13 mouse cellular contexts compared by ENCODE assay signal in genomic region chr12:108563238-108563637, GRCm38 (mm10). TPM values are rescaled to one million over a fixed set of nuclear protein-coding genes. Genes with fewer than 3 reads are reported as not detected.
DNase-seq lines count a peak whose midpoint lies in the region; TF ChIP-seq lines count a peak whose summit lies in the region.
"Had no signal": no experiment of that assay in that cellular context is flagged by ENCODE, and none has a peak within 500 bp of the region (broad histone marks: within the 10 kb centered on the region; RNA-seq: fewer than 3 reads in every experiment).

No protein-coding gene starts in this region.

- intact Hi-C loops in gastrocnemius, postnatal 36 days (cut with DNase I), result loop anchor here (5.0 kb wide), 1 partner anchor 199 kb away; no protein-coding TSS in a partner anchor

- no peak overlapping the region for H3K27ac ChIP-seq in ES-Bruce4 (ENCODE audit: insufficient read depth, low read length)
- H3K27ac ChIP-seq: hindbrain, embryonic 10.5 days; limb, embryonic 15.5 days; midbrain, embryonic 15.5 days had no signal

- peak; percentile 20 for DNase-seq in gastrocnemius, postnatal 10 days
- no peak for DNase-seq in gastrocnemius, postnatal 36 days
- DNase-seq in lung, adult 2 months, result no peak
- DNase-seq in lung, postnatal 4 days, result no peak
- peak; percentile 32 for DNase-seq in splenic B cell, adult 2 months (ENCODE audit: low read depth, low spot score)
- DNase-seq in layer of hippocampus, postnatal 36 days, result no peak
- no peak for DNase-seq in cerebellum, adult 11-12 months

- peak; percentile 45; the same call in 1 of the 2 replicates for TF ChIP-seq CTCF in lung, adult 2 months (IDR thresholded peaks at IDR 0.05; ENCODE audit: insufficient read depth, low read length)
- peak; percentile 42 for TF ChIP-seq CTCF in ES-Bruce4 (IDR thresholded peaks at IDR 0.05; ENCODE audit: low read depth, low read length)

- no peaks in the 10 kb centered on the region for H3K4me1 ChIP-seq in lung, adult 2 months (ENCODE audit: control insufficient read depth, insufficient read depth, low read length)
- no peaks in the 10 kb centered on the region for H3K4me1 ChIP-seq in ES-Bruce4 (ENCODE audit: control insufficient read depth, insufficient read depth, low read length)

- no peak overlapping the region for H3K9ac ChIP-seq in ES-Bruce4 (ENCODE audit: low read depth, poor library complexity, severe bottlenecking)
- H3K9ac ChIP-seq: limb, embryonic 15.5 days; midbrain, embryonic 15.5 days had no signal

- TF ChIP-seq POLR2A in lung, adult 2 months (IDR thresholded peaks at IDR 0.05; ENCODE audit: borderline replicate concordance, extremely low read depth, low read depth, low read length), result no peak
- no peak for TF ChIP-seq POLR2A in ES-Bruce4 (IDR thresholded peaks at IDR 0.05; ENCODE audit: insufficient read depth, low read length)

- H3K9me3 ChIP-seq in ES-Bruce4 (replicated peaks; ENCODE audit: control insufficient read depth, insufficient read depth, low read length, poor library complexity, severe bottlenecking), result no peaks in the 10 kb centered on the region
- H3K9me3 ChIP-seq: hindbrain, embryonic 10.5 days; limb, embryonic 15.5 days; midbrain, embryonic 15.5 days had no signal

- no peak for TF ChIP-seq EP300 in ES-Bruce4 (IDR thresholded peaks at IDR 0.05; ENCODE audit: insufficient read depth, low read depth, low read length)

- 92% methylated on average over 3 of the region's 3 CpGs for WGBS in lung, adult 2 months

- no peaks in the 10 kb centered on the region for H3K27me3 ChIP-seq in ES-Bruce4 (ENCODE audit: control insufficient read depth, insufficient read depth, low read length, poor library complexity, severe bottlenecking)
- no peaks in the 10 kb centered on the region; the same call in 1 of the 2 replicates for H3K27me3 ChIP-seq in splenic B cell, adult 2 months (ENCODE audit: control insufficient read depth, insufficient read depth, low read length, poor library complexity, severe bottlenecking)
- H3K27me3 ChIP-seq: limb, embryonic 15.5 days; midbrain, embryonic 15.5 days had no signal

- H3K4me3 ChIP-seq in lung, adult 2 months (replicated peaks; ENCODE audit: extremely low read depth, low read depth, low read length), result no peak overlapping the region
- no peak overlapping the region for H3K4me3 ChIP-seq in ES-Bruce4 (ENCODE audit: low read depth, low read length)
- H3K4me3 ChIP-seq: erythroblast, embryonic 14.5 days; hindbrain, embryonic 10.5 days; limb, embryonic 15.5 days; midbrain, embryonic 15.5 days had no signal

- no peaks in the 10 kb centered on the region for H3K36me3 ChIP-seq in ES-Bruce4 (ENCODE audit: control insufficient read depth, insufficient read depth, low read length, poor library complexity, severe bottlenecking)
- H3K36me3 ChIP-seq in splenic B cell, adult 2 months (ENCODE audit: control insufficient read depth, insufficient read depth, low read length, poor library complexity, severe bottlenecking), result no peaks in the 10 kb centered on the region
- H3K36me3 ChIP-seq: limb, embryonic 15.5 days; midbrain, embryonic 15.5 days had no signal

RNA-seq across cellular contexts. Expression of gene Evl, which starts 8.7 kb away (rescaled TPM):
- total RNA-seq in gastrocnemius, postnatal 10 days (2021), result 10 to 100 TPM; 46.3 to 55.1 TPM
- total RNA-seq in gastrocnemius, postnatal 36 days (2021), result 10 to 100 TPM; 11.5 to 16.7 TPM
- polyA plus RNA-seq in lung, adult 2 months (2012; rRNA removed), result 51.2 and 65.6 TPM in 2 replicates
- polyA plus RNA-seq in ES-Bruce4 (2011; ENCODE audit: insufficient read depth, insufficient read length, low read depth, missing spikeins), result 40.5 and 48.2 TPM in 2 replicates
- 100 to 1,000 TPM; 191 TPM for total RNA-seq in layer of hippocampus, postnatal 36 days (2021)
- total RNA-seq: MEL had no signal

Comparison
In these comparisons a context has a peak if more than half of its experiments do, and no peak if none do; other contexts are left out.
1. DNase-seq: peak in gastrocnemius, postnatal 10 days (single experiment) and splenic B cell, adult 2 months (single experiment); none in gastrocnemius, postnatal 36 days (0 of 2), lung, adult 2 months (single experiment), lung, postnatal 4 days (0 of 2), layer of hippocampus, postnatal 36 days (0 of 2) and cerebellum, adult 11-12 months (single experiment).